Mouse (Mus musculus): ENCODE results near the gene Ctns.

- TF ChIP-seq POLR2A (IDR thresholded peaks at IDR 0.05; ENCODE audit: insufficient read depth, low read length) (no peak), CTCF (IDR thresholded peaks at IDR 0.05; ENCODE audit: low read depth, low read length) (no peak), EP300 (IDR thresholded peaks at IDR 0.05; ENCODE audit: insufficient read depth, low read depth, low read length) (no peak)
Measured at GRCm38 (mm10) chr11:73199230-73199712, 429 bp upstream of the Ctns start, which contains the start of gene Shpk.
